In genomic region chr14:103826343-103826742, GRCm38 (mm10) we compare ENCODE assay signal across 28 mouse cellular contexts. TPM values are rescaled to one million over a fixed set of nuclear protein-coding genes. Genes with fewer than 3 reads are reported as not detected.
A peak's percentile ranks its signal among the peaks of the same experiment; 100 is the strongest.
DNase-seq lines count a peak whose midpoint lies in the region; ATAC-seq and TF ChIP-seq lines count a peak whose summit lies in the region.
"Had no signal": no experiment of that assay in that cellular context is flagged by ENCODE, and none has a peak within 500 bp of the region (broad histone marks: within the 10 kb centered on the region; RNA-seq: fewer than 3 reads in every experiment).

No protein-coding gene starts in this region.

- 32% methylated on average over 9 of the region's 9 CpGs for WGBS in macrophage (ENCODE audit: missing documents)
- WGBS in lung, postnatal 0 days = 82% methylated on average over 9 of the region's 9 CpGs

- TF ChIP-seq CTCF in bone marrow macrophage, adult 2 months (IDR thresholded peaks at IDR 0.05; ENCODE audit: low read depth, low read length) = no peak
- TF ChIP-seq CTCF in lung, postnatal 0 days (IDR thresholded peaks at IDR 0.05) = no peak

- no peak for DNase-seq in lung, postnatal 0 days (ENCODE audit: low spot score)
- no peak for DNase-seq in gastrocnemius, postnatal 10 days
- DNase-seq in kidney, postnatal 10 days = no peak
- DNase-seq in layer of hippocampus, adult 9-10 months (ENCODE audit: low spot score) = no peak
- DNase-seq: adrenal gland, adult 8-10 months; adrenal gland, postnatal 14 days; adrenal gland, postnatal 36 days; cerebellum, adult 11 months; cerebellum, adult 18-20 months; cerebellum, adult 8-10 months; cerebellum, adult 9-11 months; cerebellum, postnatal 14 days; cerebellum, postnatal 36 days had no signal

- no peak overlapping the region for H3K4me2 ChIP-seq in lung, postnatal 0 days (replicated peaks; ENCODE audit: low read depth, low read length)
- H3K4me2 ChIP-seq: embryonic facial prominence, embryonic 12.5 days; forebrain, embryonic 12.5 days had no signal

- peak overlapping the region; percentile 54 for H3K27ac ChIP-seq in bone marrow macrophage, adult 2 months (ENCODE audit: insufficient read depth, low read depth, low read length)
- H3K27ac ChIP-seq in macrophage = peak overlapping the region; percentile 16; the same call in 1 of the 2 replicates
- no peak overlapping the region for H3K27ac ChIP-seq in lung, postnatal 0 days (ENCODE audit: low read length)
- H3K27ac ChIP-seq: embryonic facial prominence, embryonic 10.5 days; embryonic facial prominence, embryonic 12.5 days; forebrain, embryonic 10.5 days; forebrain, embryonic 12.5 days had no signal

- peaks cover 10% of the 10 kb centered on the region for H3K4me1 ChIP-seq in bone marrow macrophage, adult 2 months (ENCODE audit: control insufficient read depth, insufficient read depth, low read length)
- H3K4me1 ChIP-seq in lung, postnatal 0 days (ENCODE audit: insufficient read depth, low read depth, low read length) = no peaks in the 10 kb centered on the region
- H3K4me1 ChIP-seq: embryonic facial prominence, embryonic 12.5 days; forebrain, embryonic 12.5 days had no signal

- peak; percentile 81 for ATAC-seq in granulocyte monocyte progenitor cell, adult 5-6 weeks (replicated peaks; ENCODE audit: poor library complexity, severe bottlenecking)
- ATAC-seq in megakaryocyte progenitor cell, adult 5-6 weeks (replicated peaks; ENCODE audit: poor library complexity) = peak; percentile 66
- no peak for ATAC-seq in lung, postnatal 0 days
- ATAC-seq: activated CD4-positive, CD25-positive, alpha-beta regulatory T cell, adult 4 months; forebrain, embryonic 14.5 days; forebrain, embryonic 16.5 days; Patski had no signal

- H3K36me3 ChIP-seq in macrophage (ENCODE audit: inconsistent target) = no peaks in the 10 kb centered on the region
- no peaks in the 10 kb centered on the region for H3K36me3 ChIP-seq in lung, postnatal 0 days (ENCODE audit: insufficient read depth, low read length)
- H3K36me3 ChIP-seq: embryonic facial prominence, embryonic 10.5 days; embryonic facial prominence, embryonic 12.5 days; forebrain, embryonic 10.5 days; forebrain, embryonic 12.5 days; G1E had no signal

- no peaks in the 10 kb centered on the region for H3K9me3 ChIP-seq in lung, postnatal 0 days (ENCODE audit: low read length)
- H3K9me3 ChIP-seq: embryonic facial prominence, embryonic 10.5 days; embryonic facial prominence, embryonic 12.5 days; forebrain, embryonic 10.5 days; forebrain, embryonic 12.5 days had no signal

- no peaks in the 10 kb centered on the region for H3K79me2 ChIP-seq in macrophage (ENCODE audit: inconsistent target)

- no peak overlapping the region for H3K9ac ChIP-seq in lung, postnatal 0 days (replicated peaks; ENCODE audit: low read depth)
- H3K9ac ChIP-seq: embryonic facial prominence, embryonic 12.5 days; forebrain, embryonic 12.5 days had no signal

- H3K4me3 ChIP-seq in bone marrow macrophage, adult 2 months (ENCODE audit: insufficient read depth, low read length) = 0 out of 2 replicates have a peak overlapping the region, but pooled peaks have one; percentile 4
- H3K4me3 ChIP-seq in macrophage (ENCODE audit: inconsistent target) = no peak overlapping the region
- H3K4me3 ChIP-seq in lung, postnatal 0 days (ENCODE audit: low read depth, low read length) = no peak overlapping the region
- H3K4me3 ChIP-seq: embryonic facial prominence, embryonic 10.5 days; embryonic facial prominence, embryonic 12.5 days; erythroblast, embryonic 14.5 days; forebrain, embryonic 10.5 days; forebrain, embryonic 12.5 days had no signal

- no peaks in the 10 kb centered on the region for H3K27me3 ChIP-seq in lung, postnatal 0 days (replicated peaks; ENCODE audit: insufficient read depth, low read length)
- H3K27me3 ChIP-seq: embryonic facial prominence, embryonic 12.5 days; forebrain, embryonic 12.5 days; Patski had no signal

- no peak for TF ChIP-seq POLR2A in bone marrow macrophage, adult 2 months (IDR thresholded peaks at IDR 0.05; ENCODE audit: borderline replicate concordance, low read depth, low read length)

- TF ChIP-seq EP300 in lung, postnatal 0 days (IDR thresholded peaks at IDR 0.05) = no peak

RNA-seq across cellular contexts. Expression of gene Ednrb, which starts 17.9 kb away (rescaled TPM):
- polyA plus RNA-seq in bone marrow macrophage, adult 2 months (2012; ENCODE audit: insufficient read depth, insufficient read length, missing spikeins) = 2.2 and 2.5 TPM in 2 replicates
- total RNA-seq in granulocyte monocyte progenitor cell, adult 5-6 weeks (2014; fragmentation: Nextera tagmentation) = 0.60 and 3.1 TPM in 2 replicates
- 0.34 and 0.93 TPM in 2 replicates for total RNA-seq in granulocyte monocyte progenitor cell, adult 5-6 weeks (2017)
- 10 to 100 TPM in 12 of 26 experiments, 1 to 10 TPM in 14; 1.5 to 88.7 (median 8.1) TPM for total RNA-seq in macrophage (2018; cell fraction: chromatin; rRNA removed)
- total RNA-seq in macrophage (2018; cell fraction: cytosol; rRNA removed) = 100 to 1,000 TPM in 2 of 26 experiments, 10 to 100 TPM in 22, 1 to 10 TPM in 2; 6.0 to 101 (median 22.7) TPM
- total RNA-seq in macrophage (2018; cell fraction: nucleus; rRNA removed) = 100 to 1,000 TPM in 3 of 26 experiments, 10 to 100 TPM in 21, 1 to 10 TPM in 2; 6.5 to 135 (median 24.5) TPM
- polyA plus RNA-seq in macrophage (2018) = 6.8 to 36.9 TPM (median 17.7 TPM) in 3 replicates
- total RNA-seq in megakaryocyte progenitor cell, adult 5-6 weeks (2015) = 0.20 and 0.71 TPM in 2 replicates
- total RNA-seq in megakaryocyte progenitor cell, adult 5-6 weeks (2017) = 0.30 TPM in 1 of 2 replicates, not detected in the other
- 116 and 139 TPM in 2 replicates for polyA plus RNA-seq in lung, postnatal 0 days (2015; fragmentation: Nextera tagmentation; extraction: Ambion mirVana)
- total RNA-seq in gastrocnemius, postnatal 10 days (2021) = 10 to 100 TPM; 19.1 to 19.7 TPM
- polyA plus RNA-seq: activated CD4-positive, CD25-positive, alpha-beta regulatory T cell, adult 4 months; C2C12; G1E had no signal

Comparison
In these comparisons a context has a peak if more than half of its experiments do, and no peak if none do; other contexts are left out.
1. RNA of gene Ednrb, which starts 17.9 kb away (total RNA-seq): 19.1 to 19.7 TPM in gastrocnemius, postnatal 10 days; 0.34 to 3.1 TPM in granulocyte monocyte progenitor cell, adult 5-6 weeks and 0.20 to 0.71 TPM in megakaryocyte progenitor cell, adult 5-6 weeks; every median in the first group is over 4 times any median in the second.